Mouse (Mus musculus): ENCODE results near the gene Cfap43.

Gene Cfap43

DNA sequence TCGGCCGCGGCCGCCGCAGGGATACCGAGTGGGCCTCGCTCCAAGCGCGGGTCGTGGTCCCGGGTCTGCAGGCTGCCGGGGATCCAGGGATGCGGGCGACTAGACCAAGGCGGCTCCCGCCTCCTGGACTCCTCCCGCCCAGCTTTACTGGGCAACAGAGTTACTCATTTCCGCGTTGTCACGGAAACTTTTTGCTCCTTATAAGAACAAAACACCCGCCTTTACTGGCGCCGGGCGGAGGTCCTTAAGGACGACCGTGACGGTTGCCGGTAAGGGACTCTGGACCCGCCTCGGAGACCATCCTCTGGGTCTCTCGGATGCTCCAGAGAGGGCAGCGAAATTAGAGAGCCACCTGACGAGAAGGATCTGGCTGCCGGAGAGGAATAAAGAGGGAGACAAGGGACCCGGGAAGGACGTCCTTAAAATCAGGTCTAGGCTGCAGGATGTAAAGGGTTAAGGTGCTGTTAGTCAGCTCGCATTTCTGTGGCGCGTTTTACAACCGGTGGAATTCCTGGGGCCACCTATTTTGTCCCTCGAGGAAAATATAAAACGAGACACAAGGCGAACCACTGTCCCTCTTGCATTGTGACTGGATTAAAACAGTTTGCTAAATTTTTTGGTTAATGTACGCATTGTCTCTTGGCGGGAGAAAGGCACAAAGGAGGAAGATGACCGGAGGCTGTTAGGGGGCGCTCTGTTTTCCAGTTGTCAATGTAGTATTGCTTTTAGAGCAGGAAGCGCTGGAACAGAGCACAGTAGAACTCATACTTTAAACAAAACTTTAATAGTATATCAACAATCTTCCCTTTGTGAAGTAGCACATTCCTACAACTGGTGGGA, at the start of gene Cfap43, which contains the start of gene Itprip:
Gene Cfap43 (minus strand): TSS at position 162 of the 840 bp plus-strand sequence.
Gene Itprip (minus strand): TSS at position 174 of the 840 bp plus-strand sequence.
- DNase-seq (ENCODE audit: low spot score in 2 of 2) = peak; percentile 39 to 58

DNA sequence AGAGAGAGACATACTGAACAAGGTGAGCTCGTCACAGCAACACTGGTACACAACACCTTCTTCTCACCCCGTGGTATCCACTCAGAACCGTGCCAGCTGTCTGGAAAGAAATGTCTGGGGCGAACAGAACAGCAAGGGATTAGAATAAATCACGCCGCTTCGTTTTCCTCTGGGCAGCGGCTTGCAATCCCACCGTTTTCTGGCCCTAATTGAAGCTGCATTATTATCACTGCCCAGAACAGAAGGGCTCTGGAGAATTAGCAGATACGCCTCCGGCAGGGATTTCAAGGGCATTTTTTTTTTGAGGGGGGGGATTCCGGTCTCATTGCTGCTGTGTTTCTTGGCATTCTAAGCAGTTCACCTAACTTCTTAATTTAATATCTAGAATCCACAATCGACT, 39.1 kb upstream of the Cfap43 start:
- DNase-seq (ENCODE audit: low spot score in 2 of 2) = no peak

GRCm38 (mm10) chr19:47953169-47953568, 34.1 kb upstream of the Cfap43 start:
- DNase-seq (ENCODE audit: low spot score in 2 of 2) = no peak

DNA sequence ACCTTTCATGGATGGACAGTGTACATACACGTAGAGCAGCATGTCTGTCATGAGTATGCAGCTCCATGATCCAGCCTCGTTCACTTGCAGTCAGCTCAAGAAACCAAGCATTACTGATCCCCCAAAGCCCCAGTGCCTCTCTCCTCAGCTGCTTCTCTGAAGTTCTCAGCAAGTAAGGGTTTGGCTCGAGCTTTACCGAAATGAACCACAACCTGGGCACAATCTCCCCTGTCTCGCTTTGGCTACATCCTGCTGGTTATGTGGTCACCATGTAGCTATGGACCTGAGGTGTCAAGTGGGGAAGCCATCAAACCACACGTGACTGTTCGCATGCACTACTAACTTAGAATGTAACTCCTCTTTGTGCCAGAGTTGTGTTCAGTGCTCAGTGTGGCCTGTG, 31.9 kb upstream of the Cfap43 start:
- DNase-seq (ENCODE audit: low spot score in 2 of 2) = no peak

GRCm38 (mm10) chr19:47946821-47947465, 27.9 kb upstream of the Cfap43 start:
- DNase-seq (ENCODE audit: low spot score in 2 of 2) = no peak

DNA sequence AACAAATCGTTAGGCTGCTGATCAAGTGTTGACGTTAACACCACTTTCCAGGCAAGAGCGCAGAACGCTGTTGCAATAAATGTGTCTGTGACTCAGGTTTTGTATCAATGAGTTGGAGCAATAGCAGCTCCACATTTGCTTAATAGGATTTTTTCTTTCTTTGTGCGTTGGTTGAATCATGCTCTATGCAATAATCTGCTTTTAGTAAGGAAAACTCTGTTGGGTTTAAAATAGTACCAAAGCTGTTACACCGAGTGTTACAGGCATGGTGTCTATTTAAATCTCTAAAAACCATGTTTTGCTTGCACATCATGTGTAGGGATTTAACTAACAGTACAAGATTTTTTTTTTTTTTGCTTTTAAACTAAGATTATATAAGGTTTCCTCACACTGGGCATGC, 20.3 kb upstream of the Cfap43 start:
- DNase-seq (ENCODE audit: low spot score in 2 of 2) = no peak

DNA sequence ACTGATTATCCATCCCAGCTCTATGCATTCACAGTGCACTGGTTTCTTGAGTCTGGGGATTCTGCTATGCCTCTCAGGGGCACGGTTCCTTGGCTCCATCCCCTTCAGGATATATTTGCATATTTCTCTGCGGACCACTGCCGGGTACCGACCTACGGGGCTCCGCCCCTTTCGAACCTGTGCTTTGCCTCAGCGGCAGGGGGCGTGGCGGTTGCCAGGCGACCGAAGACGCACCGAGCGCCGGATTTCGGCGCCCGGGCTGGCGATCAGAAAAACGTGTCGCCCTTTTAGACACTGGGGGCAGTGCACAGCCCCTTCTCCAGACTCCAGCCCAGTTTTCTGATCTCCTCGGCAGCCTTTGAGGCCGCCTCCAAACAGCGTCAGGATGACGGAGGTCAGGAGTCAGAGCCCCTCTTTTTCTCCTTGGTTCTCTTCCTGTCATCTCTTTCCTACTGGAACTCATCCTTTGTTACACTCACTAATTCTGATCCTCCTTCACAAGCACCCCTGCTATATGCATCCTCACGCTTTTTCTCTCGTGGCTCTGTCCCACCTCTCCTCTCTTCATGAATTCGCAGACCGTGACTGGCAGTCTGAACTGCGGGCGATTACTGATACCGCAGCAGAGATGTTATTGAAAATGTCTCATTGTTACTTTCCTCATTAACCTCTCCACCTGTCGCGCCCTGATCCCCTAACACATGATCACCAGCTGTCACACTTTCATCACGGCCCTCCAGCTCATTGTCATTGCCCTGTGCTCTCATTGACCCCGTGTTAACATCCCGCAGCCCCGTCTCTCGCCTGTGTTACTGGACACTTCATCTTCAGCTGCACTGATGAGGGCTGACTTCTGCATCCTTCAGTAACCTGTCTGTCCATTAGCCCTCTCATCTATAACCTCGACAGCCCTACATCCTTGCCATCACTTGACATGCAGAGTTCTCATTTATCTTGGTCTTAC, 18.6 kb upstream of the Cfap43 start, which contains the start of gene Cfap58:
Gene Cfap58 (plus strand): TSS at position 233 of the 964 bp plus-strand sequence.
- peak; percentile 23 to 39 for DNase-seq (ENCODE audit: low spot score in 2 of 2)

GRCm38 (mm10) chr19:47936938-47937337, 17.9 kb upstream of the Cfap43 start:
- no peak for DNase-seq (ENCODE audit: low spot score in 2 of 2)

DNA sequence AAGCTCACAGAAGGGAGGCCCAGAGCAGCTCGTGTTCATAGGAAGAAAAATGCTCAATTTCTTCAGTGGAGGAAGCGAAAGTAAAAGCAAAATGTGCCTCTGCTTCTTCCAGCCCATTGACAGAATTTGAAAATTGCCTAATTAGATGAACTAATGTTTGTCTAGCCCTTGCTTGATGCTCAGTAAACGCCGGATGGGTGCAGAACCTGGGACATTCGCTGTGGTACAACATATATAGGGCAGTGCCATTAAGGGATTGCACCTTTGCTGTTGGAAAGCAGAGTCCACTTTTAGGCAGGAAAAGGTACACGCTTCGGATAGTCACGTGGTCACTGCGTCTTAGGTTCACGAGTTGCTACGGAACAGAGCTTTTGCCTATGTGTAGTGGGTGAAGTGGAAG, 17.4 kb upstream of the Cfap43 start:
- no peak for DNase-seq (ENCODE audit: low spot score in 2 of 2)

- no peak for DNase-seq (ENCODE audit: low spot score in 2 of 2)
These were observed 16.4 kb upstream of the Cfap43 start for GRCm38 (mm10) chr19:47935530-47935929.

DNA sequence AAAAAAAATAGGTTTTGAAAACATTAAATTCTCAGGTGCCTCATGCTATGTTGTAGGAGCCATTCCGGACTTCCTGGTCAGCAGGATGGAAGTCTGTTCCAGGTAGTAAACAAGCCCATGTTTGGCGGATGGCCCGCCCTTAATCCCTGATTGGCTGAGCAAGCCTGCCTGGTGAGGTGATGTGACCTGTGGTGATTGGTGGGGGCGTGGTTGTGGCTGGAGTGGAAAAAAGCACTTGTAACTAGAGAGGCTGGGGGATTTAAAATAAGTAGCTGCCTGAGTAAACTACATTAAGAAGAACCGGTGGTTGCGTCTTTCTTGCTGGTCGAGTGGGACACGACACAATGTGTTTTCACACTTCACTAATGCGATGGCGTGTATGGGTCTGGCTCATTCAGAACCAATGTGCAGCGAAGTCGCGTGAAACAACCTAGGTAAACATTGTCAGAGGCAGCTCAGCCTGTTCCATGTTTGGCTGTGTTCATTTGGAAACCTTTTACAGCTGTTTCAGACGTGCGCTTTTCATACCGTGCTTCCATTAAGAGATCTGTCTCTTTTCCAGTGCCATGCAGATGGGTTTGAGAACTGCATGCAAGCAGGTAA, 15.7 kb upstream of the Cfap43 start:
- no peak for DNase-seq (ENCODE audit: low spot score in 2 of 2)

DNA sequence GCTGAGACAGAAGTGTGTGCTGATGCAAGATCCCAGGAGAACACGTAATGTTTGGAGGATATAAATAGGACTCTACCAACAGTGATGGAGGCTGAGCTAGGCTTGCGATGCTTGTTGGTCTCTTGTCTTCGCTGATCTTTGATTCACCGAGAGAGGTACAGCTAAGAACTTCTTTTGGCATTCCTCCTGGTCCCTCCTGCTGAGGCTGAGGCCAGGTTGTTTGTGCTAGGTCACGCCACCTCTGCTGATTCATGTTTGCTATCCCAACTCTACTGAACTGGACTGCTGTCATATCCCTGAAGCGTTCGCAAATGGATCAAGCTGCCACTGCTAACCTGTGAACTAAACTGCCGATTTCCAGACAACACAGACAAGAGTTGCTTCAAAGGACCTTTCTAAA, 15.1 kb upstream of the Cfap43 start:
- DNase-seq (ENCODE audit: low spot score in 2 of 2) = no peak

DNA sequence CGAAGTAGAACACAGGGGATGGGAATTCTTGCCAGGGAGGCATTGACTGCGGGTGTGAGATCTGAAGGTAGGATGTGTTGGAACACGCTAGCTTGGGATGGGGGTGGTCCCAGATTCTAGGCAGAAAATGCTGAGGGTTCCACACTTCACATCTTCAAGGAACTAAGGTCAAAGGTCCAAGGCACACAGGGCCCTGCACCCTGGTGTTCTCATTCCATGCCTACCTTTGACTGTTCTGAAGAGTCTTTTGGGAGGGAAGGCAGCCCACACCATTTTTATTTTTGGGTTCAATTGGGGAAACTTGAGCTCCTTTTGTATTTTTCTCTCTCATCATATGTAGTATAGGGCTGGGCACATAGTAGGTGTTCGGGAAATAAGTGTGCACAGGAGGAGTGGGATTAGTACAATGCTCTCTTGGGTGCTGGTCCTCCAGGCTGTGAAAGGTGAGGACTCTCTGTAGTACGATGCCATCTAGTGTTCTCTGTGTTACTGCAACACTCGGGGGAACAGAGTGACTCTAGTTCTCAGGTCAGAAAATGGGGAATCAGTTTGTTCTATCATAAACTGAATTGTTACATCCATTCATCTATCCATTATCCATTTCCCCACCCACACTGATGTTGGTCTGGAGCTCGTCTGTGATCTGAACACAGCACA, 13.0 kb upstream of the Cfap43 start:
- DNase-seq (ENCODE audit: low spot score in 2 of 2) = no peak

- no peak for DNase-seq (ENCODE audit: low spot score in 2 of 2)
These were observed 10.0 kb upstream of the Cfap43 start for GRCm38 (mm10) chr19:47929043-47929442.

DNA sequence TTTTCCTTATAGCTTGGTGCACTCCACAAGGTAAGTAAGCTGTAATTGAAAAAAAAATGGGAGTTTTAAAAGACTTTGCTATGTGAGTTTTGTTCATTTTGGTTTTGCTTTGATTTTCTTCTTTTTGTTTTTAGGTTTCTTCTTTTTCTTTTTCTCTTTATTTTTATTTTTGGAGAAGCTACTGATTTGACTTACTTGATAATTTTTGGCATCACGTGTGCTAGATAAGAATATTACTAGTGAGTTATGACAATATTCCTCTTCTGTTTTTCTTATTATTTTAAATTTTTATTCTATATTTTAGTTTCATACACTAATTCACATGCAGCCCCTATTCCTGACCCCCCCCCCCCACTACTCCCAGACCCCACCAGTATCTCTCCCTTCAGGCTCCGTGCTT, 7.9 kb upstream of the Cfap43 start:
- DNase-seq (ENCODE audit: low spot score in 2 of 2) = no peak

- DNase-seq (ENCODE audit: low spot score in 2 of 2) = no peak
These were observed 6.7 kb upstream of the Cfap43 start for GRCm38 (mm10) chr19:47925819-47926218.

DNA sequence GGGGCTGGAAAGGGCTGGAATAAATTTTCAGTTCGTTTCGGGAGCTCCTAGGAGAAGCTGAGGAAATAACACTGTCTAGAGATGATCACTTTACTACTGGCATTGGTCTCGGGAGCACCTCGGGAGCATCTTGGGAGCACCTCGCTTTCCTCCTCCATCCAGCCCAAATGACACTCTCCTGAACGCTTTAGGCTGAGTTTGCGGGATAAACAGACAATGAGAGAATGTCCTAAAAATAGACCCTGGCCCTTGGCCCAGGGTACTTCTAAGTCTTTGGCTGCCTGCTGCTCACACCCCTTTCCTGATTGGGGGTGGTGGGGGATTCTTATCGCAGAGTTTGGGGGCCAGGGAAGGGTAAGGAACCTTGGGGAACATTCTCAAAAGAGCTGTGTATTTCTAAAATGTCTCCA, 884 bp upstream of the Cfap43 start:
- DNase-seq (ENCODE audit: low spot score in 2 of 2) = no peak

- no peak for DNase-seq (ENCODE audit: low spot score in 2 of 2)
These were observed 509 bp downstream of the Cfap43 start for GRCm38 (mm10) chr19:47918455-47919101.

DNA sequence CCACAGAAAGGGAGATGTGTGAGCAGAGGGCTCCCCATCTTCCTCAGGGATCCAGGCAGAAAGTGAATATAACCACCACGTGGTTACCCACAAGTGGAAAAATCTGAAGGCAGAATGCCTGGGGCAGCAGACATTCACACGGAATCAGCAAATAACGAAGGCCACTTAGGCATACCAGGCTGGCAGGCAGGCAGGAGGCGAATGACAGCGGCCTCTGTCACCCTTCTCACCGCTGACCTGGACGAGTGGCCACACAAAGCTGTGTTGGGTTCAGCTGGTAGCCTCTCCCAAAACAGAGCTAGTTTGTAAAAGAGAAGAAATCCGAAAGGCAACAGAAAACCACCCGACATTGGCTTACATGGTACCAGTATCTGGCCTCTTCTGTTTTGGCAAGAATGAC, 1.1 kb downstream of the Cfap43 start:
- DNase-seq (ENCODE audit: low spot score in 2 of 2) = no peak

- no peak for DNase-seq (ENCODE audit: low spot score in 2 of 2)
These were observed 1.7 kb downstream of the Cfap43 start for GRCm38 (mm10) chr19:47917396-47917795.

Data from frontal cortex, postnatal 14 days (tissue).